Mouse (Mus musculus): ENCODE results near the gene Cflar.

- TF ChIP-seq POLR2A (IDR thresholded peaks at IDR 0.05; ENCODE audit: extremely low read depth, insufficient read depth, low read length) (no peak), CTCF (IDR thresholded peaks at IDR 0.05; ENCODE audit: low read depth, low read length) (no peak)
These were observed 2.6 kb downstream of the Cflar start for GRCm38 (mm10) chr1:58713893-58714231.
